Mouse (Mus musculus) heart, postnatal 0 days (tissue): ENCODE data around the gene Ablim1.

Experiments used
- CTCF ChIP-seq: IDR thresholded peaks from 2 replicates; pipeline ENCODE4 v1.5.1; 2016; ENCODE audit warnings: antibody characterized with exemption, control low read depth, low read depth
- EP300 ChIP-seq: IDR thresholded peaks from 2 replicates; pipeline ENCODE4 v1.6.1; 2016; ENCODE audit warnings: antibody characterized with exemption, low read depth

GRCm38 (mm10) chr19:57271757-57272156, 43.0 kb downstream of the Ablim1 start:
- TF ChIP-seq CTCF (no peak), EP300 (peak; percentile 89)
